Mouse (Mus musculus) T-cell, adult 2 months (primary cell): ENCODE measurements around the gene Rffl.

Source experiments
- DNase-seq: peaks from one replicate; pipeline ENCODE4 v3.0.0; 2022; ENCODE audit warnings: low spot score

Gene Rffl

GRCm38 (mm10) chr11:82874924-82875323, 3.9 kb upstream of the Rffl start:
- no peak for DNase-seq

- peak; percentile 71 for DNase-seq
These were observed 608 bp downstream of the Rffl start for GRCm38 (mm10) chr11:82870173-82871030.

- no peak for DNase-seq
These were observed 1.4 kb downstream of the Rffl start for GRCm38 (mm10) chr11:82869506-82870172.

GRCm38 (mm10) chr11:82867956-82868355, 3.1 kb downstream of the Rffl start:
- DNase-seq, result no peak

GRCm38 (mm10) chr11:82866850-82867564, 4.0 kb downstream of the Rffl start:
- DNase-seq, result no peak

- DNase-seq, result no peak
These were observed 5.1 kb downstream of the Rffl start for GRCm38 (mm10) chr11:82865957-82866356.

GRCm38 (mm10) chr11:82863488-82863931, 7.5 kb downstream of the Rffl start:
- no peak for DNase-seq

GRCm38 (mm10) chr11:82863059-82863458, 8.0 kb downstream of the Rffl start:
- DNase-seq, result no peak

GRCm38 (mm10) chr11:82862638-82863037, 8.4 kb downstream of the Rffl start:
- no peak for DNase-seq

- no peak for DNase-seq
These were observed 9.5 kb downstream of the Rffl start for GRCm38 (mm10) chr11:82861558-82861957.

- no peak for DNase-seq
These were observed 10.3 kb downstream of the Rffl start for GRCm38 (mm10) chr11:82860759-82861158.

- no peak for DNase-seq
These were observed 13.6 kb downstream of the Rffl start for GRCm38 (mm10) chr11:82857307-82857848.

GRCm38 (mm10) chr11:82856032-82856431, 15.0 kb downstream of the Rffl start:
- DNase-seq, result no peak

GRCm38 (mm10) chr11:82855327-82855973, 15.6 kb downstream of the Rffl start:
- no peak for DNase-seq

GRCm38 (mm10) chr11:82854111-82854510, 16.9 kb downstream of the Rffl start:
- no peak for DNase-seq

- no peak for DNase-seq
These were observed 18.1 kb downstream of the Rffl start for GRCm38 (mm10) chr11:82852958-82853357.

- DNase-seq, result no peak
These were observed 18.5 kb downstream of the Rffl start for GRCm38 (mm10) chr11:82852540-82852939.

GRCm38 (mm10) chr11:82852115-82852514, 18.9 kb downstream of the Rffl start:
- no peak for DNase-seq

GRCm38 (mm10) chr11:82850259-82850658, 20.8 kb downstream of the Rffl start:
- no peak for DNase-seq

GRCm38 (mm10) chr11:82847571-82848000, 23.4 kb downstream of the Rffl start:
- no peak for DNase-seq

- DNase-seq, result no peak
These were observed 24.1 kb downstream of the Rffl start for GRCm38 (mm10) chr11:82846938-82847337.

- no peak for DNase-seq
These were observed 25.0 kb downstream of the Rffl start for GRCm38 (mm10) chr11:82846079-82846436.
